8 mouse cellular contexts compared by ENCODE assay signal in genomic region chr6:116460544-116461283, GRCm38 (mm10). TPM values are rescaled to one million over a fixed set of nuclear protein-coding genes. Genes with fewer than 3 reads are reported as not detected.
DNase-seq lines count a peak whose midpoint lies in the region; ATAC-seq and TF ChIP-seq lines count a peak whose summit lies in the region.

Gene Alox5 (minus strand): TSS chr6:116461178.

- peak within 1 kb of the TSS; percentile 53; the same call in 1 of the 2 replicates for H3K9ac ChIP-seq in hindbrain, embryonic 16.5 days (ENCODE audit: low read depth, low read length)
- H3K9ac ChIP-seq in neural tube, embryonic 15.5 days (replicated peaks): 0 out of 2 replicates have a peak within 1 kb of the TSS, but pooled peaks have one; percentile 34

- ATAC-seq in hindbrain, embryonic 16.5 days: peak; percentile 64; the same call in 1 of the 2 replicates
- no peak for ATAC-seq in neural tube, embryonic 15.5 days (ENCODE audit: low FRiP score)

- 3% methylated on average over 42 of the region's 43 CpGs for WGBS in cerebellum, adult 2 months
- WGBS in hindbrain, embryonic 16.5 days: 3% methylated on average over 43 of the region's 43 CpGs
- WGBS in lung, adult 2 months: 4% methylated on average over 43 of the region's 43 CpGs
- WGBS in neural tube, embryonic 15.5 days: 2% methylated on average over 43 of the region's 43 CpGs

- H3K36me3 ChIP-seq in hindbrain, embryonic 16.5 days (ENCODE audit: control insufficient read depth, insufficient read depth, low read length): no peaks in the 10 kb centered on the region
- H3K36me3 ChIP-seq in neural tube, embryonic 15.5 days: no peaks in the 10 kb centered on the region

- H3K4me2 ChIP-seq in hindbrain, embryonic 16.5 days (ENCODE audit: low read length): peak within 1 kb of the TSS; percentile 63
- H3K4me2 ChIP-seq in neural tube, embryonic 15.5 days: peak within 1 kb of the TSS; percentile 72

- H3K27me3 ChIP-seq in cerebellum, adult 2 months (ENCODE audit: control insufficient read depth, insufficient read depth, low read length): no peaks in the 10 kb centered on the region; the same call in 1 of the 2 replicates
- H3K27me3 ChIP-seq in hindbrain, embryonic 16.5 days (replicated peaks; ENCODE audit: control insufficient read depth, insufficient read depth, low read length): peaks cover 8% of the 10 kb centered on the region
- peaks cover 25% of the 10 kb centered on the region for H3K27me3 ChIP-seq in neural tube, embryonic 15.5 days (replicated peaks)

- TF ChIP-seq CTCF in cerebellum, adult 2 months (IDR thresholded peaks at IDR 0.05; ENCODE audit: borderline replicate concordance, insufficient read depth, low read depth, low read length): no peak
- TF ChIP-seq CTCF in lung, adult 2 months (IDR thresholded peaks at IDR 0.05; ENCODE audit: insufficient read depth, low read length): no peak

- no peak for TF ChIP-seq POLR2A in cerebellum, adult 2 months (IDR thresholded peaks at IDR 0.05; ENCODE audit: borderline replicate concordance, insufficient read depth, low read length)
- peak; percentile 43; the same call in 1 of the 2 replicates for TF ChIP-seq POLR2A in lung, adult 2 months (IDR thresholded peaks at IDR 0.05; ENCODE audit: borderline replicate concordance, extremely low read depth, low read depth, low read length)

- H3K27ac ChIP-seq in cerebellum, adult 2 months (ENCODE audit: insufficient read depth, low read length): no peak within 1 kb of the TSS
- no peak within 1 kb of the TSS for H3K27ac ChIP-seq in brown adipose tissue, adult 24 weeks (replicated peaks; ENCODE audit: low read depth, low read length)
- no peak within 1 kb of the TSS for H3K27ac ChIP-seq in hindbrain, embryonic 16.5 days (ENCODE audit: low read depth, low read length)
- no peak within 1 kb of the TSS for H3K27ac ChIP-seq in neural tube, embryonic 15.5 days (replicated peaks)

- H3K4me1 ChIP-seq in cerebellum, adult 2 months (ENCODE audit: control insufficient read depth, insufficient read depth, low read length): no peaks in the 10 kb centered on the region
- no peaks in the 10 kb centered on the region for H3K4me1 ChIP-seq in brown adipose tissue, adult 24 weeks (ENCODE audit: control insufficient read depth, insufficient read depth, insufficient read length, low read length)
- H3K4me1 ChIP-seq in hindbrain, embryonic 16.5 days (ENCODE audit: control insufficient read depth, insufficient read depth, low read depth, low read length): peaks cover 6% of the 10 kb centered on the region
- H3K4me1 ChIP-seq in lung, adult 2 months (ENCODE audit: control insufficient read depth, insufficient read depth, low read length): no peaks in the 10 kb centered on the region
- peaks cover 8% of the 10 kb centered on the region for H3K4me1 ChIP-seq in neural tube, embryonic 15.5 days

- H3K9me3 ChIP-seq in hindbrain, embryonic 16.5 days (ENCODE audit: control insufficient read depth, low read length): no peaks in the 10 kb centered on the region
- no peaks in the 10 kb centered on the region for H3K9me3 ChIP-seq in neural tube, embryonic 15.5 days (replicated peaks)

- no peak for DNase-seq in cerebellum, adult 2 months
- no peak for DNase-seq in cerebellum, adult 9-10 months
- DNase-seq in gastrocnemius, postnatal 14 days: peak; percentile 20
- no peak for DNase-seq in lung, adult 2 months
- no peak for DNase-seq in MN1 (ENCODE audit: low spot score)

- peak within 1 kb of the TSS; percentile 3 for H3K4me3 ChIP-seq in cerebellum, adult 2 months (replicated peaks; ENCODE audit: insufficient read depth, low read depth, low read length)
- H3K4me3 ChIP-seq in brown adipose tissue, adult 24 weeks (ENCODE audit: insufficient read depth, low read depth, low read length): peak within 1 kb of the TSS; percentile 46
- peak within 1 kb of the TSS; percentile 40 for H3K4me3 ChIP-seq in hindbrain, embryonic 16.5 days (ENCODE audit: low read length)
- H3K4me3 ChIP-seq in lung, adult 2 months (replicated peaks; ENCODE audit: extremely low read depth, low read depth, low read length): peak within 1 kb of the TSS; percentile 52
- H3K4me3 ChIP-seq in neural tube, embryonic 15.5 days (replicated peaks): peak within 1 kb of the TSS; percentile 38

- intact Hi-C loops in gastrocnemius, postnatal 14 days (cut with DNase I; ENCODE audit: low total_unique reads): no loop called here

RNA-seq across cellular contexts. Expression of gene Alox5, which starts in this region (rescaled TPM):
- 0.74 and 0.84 TPM in 2 replicates for polyA plus RNA-seq in cerebellum, adult 2 months (2012; rRNA removed)
- 1.3 and 2.8 TPM in 2 replicates for polyA plus RNA-seq in brown adipose tissue, adult 24 weeks (2012; ENCODE audit: insufficient read depth, insufficient read length, missing spikeins)
- 1 to 10 TPM; 1.3 to 2.4 TPM for total RNA-seq in gastrocnemius, postnatal 14 days (2021)
- polyA plus RNA-seq in hindbrain, embryonic 16.5 days (2015; fragmentation: Nextera tagmentation; extraction: Ambion mirVana): 0.65 and 0.94 TPM in 2 replicates
- 8.6 and 9.1 TPM in 2 replicates for polyA plus RNA-seq in lung, adult 2 months (2012; rRNA removed)
- polyA plus RNA-seq in neural tube, embryonic 15.5 days (2015; fragmentation: Nextera tagmentation; extraction: Ambion mirVana): 0.82 and 0.95 TPM in 2 replicates

Comparison
In these comparisons a context has a peak if more than half of its experiments do, and no peak if none do; other contexts are left out.
1. Peak in ATAC-seq, H3K4me3 ChIP-seq, H3K9ac ChIP-seq and H3K4me2 ChIP-seq in hindbrain, embryonic 16.5 days; RNA of the gene not detected or under 1 TPM.